Mouse (Mus musculus): ENCODE measurements around the gene Uhrf1. TPM values are rescaled to one million over a fixed set of nuclear protein-coding genes. Genes with fewer than 3 reads are reported as not detected.

Uhrf1 gene
- polyA plus RNA-seq, 1 experiment from 2014 or later: 14.1 TPM

- 22% methylated on average over 13 of the region's 13 CpGs for WGBS
- Histone ChIP-seq H3K27ac (no peak overlapping the region), H3K4me3 (replicated peaks; ENCODE audit: low read length) (no peak overlapping the region), H3K9ac (no peak overlapping the region), H3K4me1 (replicated peaks; ENCODE audit: control insufficient read depth, insufficient read depth, low read length) (peaks cover 7% of the 10 kb centered on the region; the same call in 1 of the 2 replicates), H3K9me3 (ENCODE audit: control insufficient read depth, low read length) (no peaks in the 10 kb centered on the region), H3K27me3 (ENCODE audit: control insufficient read depth, insufficient read depth, low read length) (no peaks in the 10 kb centered on the region; the same call in 1 of the 2 replicates), H3K36me3 (replicated peaks; ENCODE audit: control insufficient read depth, insufficient read depth) (no peaks in the 10 kb centered on the region), H3K4me2 (replicated peaks) (peak overlapping the region; percentile 82)
- DNase-seq (ENCODE audit: low spot score) (no peak), ATAC-seq (ENCODE audit: low FRiP score) (no peak)
Observed at GRCm38 (mm10) chr17:56302363-56302996, 641 bp upstream of the Uhrf1 start.

- H3K27ac ChIP-seq: no peak overlapping the region
Observed at GRCm38 (mm10) chr17:56303847-56304586, 896 bp downstream of the Uhrf1 start.

GRCm38 (mm10) chr17:56304718-56305117 is 1.6 kb downstream of the Uhrf1 start:
- Histone ChIP-seq H3K9ac (peak overlapping the region; percentile 61; the same call in 1 of the 2 replicates), H3K4me3 (replicated peaks; ENCODE audit: low read length) (peak overlapping the region; percentile 80), H3K27ac (no peak overlapping the region), H3K27me3 (ENCODE audit: control insufficient read depth, insufficient read depth, low read length) (no peaks in the 10 kb centered on the region; the same call in 1 of the 2 replicates), H3K4me2 (replicated peaks) (peak overlapping the region; percentile 82), H3K36me3 (replicated peaks; ENCODE audit: control insufficient read depth, insufficient read depth) (no peaks in the 10 kb centered on the region), H3K4me1 (replicated peaks; ENCODE audit: control insufficient read depth, insufficient read depth, low read length) (peaks cover 7% of the 10 kb centered on the region; the same call in 1 of the 2 replicates), H3K9me3 (ENCODE audit: control insufficient read depth, low read length) (no peaks in the 10 kb centered on the region)
- DNase-seq (ENCODE audit: low spot score): no peak
- 15% methylated on average over 11 of the region's 11 CpGs for WGBS
- ATAC-seq (ENCODE audit: low FRiP score): no peak

More at GRCm38 (mm10) chr17:56303847-56304586, 896 bp downstream of the Uhrf1 start:
- Histone ChIP-seq H3K9me3 (ENCODE audit: control insufficient read depth, low read length) (no peaks in the 10 kb centered on the region), H3K4me2 (replicated peaks) (peak overlapping the region; percentile 82), H3K9ac (peak overlapping the region; percentile 61), H3K4me1 (replicated peaks; ENCODE audit: control insufficient read depth, insufficient read depth, low read length) (peaks cover 7% of the 10 kb centered on the region; the same call in 1 of the 2 replicates), H3K36me3 (replicated peaks; ENCODE audit: control insufficient read depth, insufficient read depth) (no peaks in the 10 kb centered on the region), H3K27me3 (ENCODE audit: control insufficient read depth, insufficient read depth, low read length) (no peaks in the 10 kb centered on the region; the same call in 1 of the 2 replicates), H3K4me3 (replicated peaks; ENCODE audit: low read length) (peak overlapping the region; percentile 80)
- WGBS: under 1% methylated on average over 68 of the region's 68 CpGs
- DNase-seq (ENCODE audit: low spot score) (peak; percentile 94), ATAC-seq (ENCODE audit: low FRiP score) (peak; percentile 96)

- H3K27me3 ChIP-seq (ENCODE audit: control insufficient read depth, insufficient read depth, low read length): no peaks in the 10 kb centered on the region; the same call in 1 of the 2 replicates
- ATAC-seq (ENCODE audit: low FRiP score) (no peak), DNase-seq (ENCODE audit: low spot score) (no peak)
- peak overlapping the region; percentile 82 for H3K4me2 ChIP-seq (replicated peaks)
- 39% methylated on average over 9 of the region's 9 CpGs for WGBS
- no peak overlapping the region for H3K9ac ChIP-seq
- no peaks in the 10 kb centered on the region for H3K9me3 ChIP-seq (ENCODE audit: control insufficient read depth, low read length)
- no peaks in the 10 kb centered on the region for H3K36me3 ChIP-seq (replicated peaks; ENCODE audit: control insufficient read depth, insufficient read depth)
- H3K4me1 ChIP-seq (replicated peaks; ENCODE audit: control insufficient read depth, insufficient read depth, low read length): peaks cover 7% of the 10 kb centered on the region; the same call in 1 of the 2 replicates
- no peak overlapping the region for H3K27ac ChIP-seq
- peak overlapping the region; percentile 80 for H3K4me3 ChIP-seq (replicated peaks; ENCODE audit: low read length)
Observed at GRCm38 (mm10) chr17:56305156-56305555, 2.0 kb downstream of the Uhrf1 start.

GRCm38 (mm10) chr17:56305826-56306225 is 2.7 kb downstream of the Uhrf1 start:
- ATAC-seq (ENCODE audit: low FRiP score) (no peak), DNase-seq (ENCODE audit: low spot score) (no peak)
- WGBS: 64% methylated on average over 8 of the region's 8 CpGs
- Histone ChIP-seq H3K4me2 (replicated peaks) (0 out of 2 replicates have a peak overlapping the region, but pooled peaks have one; percentile 82), H3K9ac (no peak overlapping the region), H3K9me3 (ENCODE audit: control insufficient read depth, low read length) (no peaks in the 10 kb centered on the region), H3K4me1 (replicated peaks; ENCODE audit: control insufficient read depth, insufficient read depth, low read length) (peaks cover 7% of the 10 kb centered on the region; the same call in 1 of the 2 replicates), H3K27ac (no peak overlapping the region), H3K27me3 (ENCODE audit: control insufficient read depth, insufficient read depth, low read length) (no peaks in the 10 kb centered on the region; the same call in 1 of the 2 replicates), H3K36me3 (replicated peaks; ENCODE audit: control insufficient read depth, insufficient read depth) (no peaks in the 10 kb centered on the region), H3K4me3 (replicated peaks; ENCODE audit: low read length) (no peak overlapping the region)

GRCm38 (mm10) chr17:56308088-56308487 is 5.0 kb downstream of the Uhrf1 start:
- Histone ChIP-seq H3K4me3 (replicated peaks; ENCODE audit: low read length) (no peak overlapping the region), H3K4me1 (replicated peaks; ENCODE audit: control insufficient read depth, insufficient read depth, low read length) (peaks cover 7% of the 10 kb centered on the region; the same call in 1 of the 2 replicates), H3K9me3 (ENCODE audit: control insufficient read depth, low read length) (no peaks in the 10 kb centered on the region), H3K9ac (no peak overlapping the region), H3K27me3 (ENCODE audit: control insufficient read depth, insufficient read depth, low read length) (no peaks in the 10 kb centered on the region; the same call in 1 of the 2 replicates), H3K36me3 (replicated peaks; ENCODE audit: control insufficient read depth, insufficient read depth) (no peaks in the 10 kb centered on the region), H3K4me2 (replicated peaks) (no peak overlapping the region), H3K27ac (no peak overlapping the region)
- ATAC-seq (ENCODE audit: low FRiP score): no peak
- 83% methylated on average over 6 of the region's 6 CpGs for WGBS
- DNase-seq (ENCODE audit: low spot score): no peak

- no peak overlapping the region for H3K4me3 ChIP-seq (replicated peaks; ENCODE audit: low read length)
- no peak overlapping the region for H3K9ac ChIP-seq
- WGBS: 90% methylated on average over 15 of the region's 15 CpGs
- 0 out of 2 replicates have a peak, but pooled peaks cover 6% of the 10 kb centered on the region for H3K4me1 ChIP-seq (replicated peaks; ENCODE audit: control insufficient read depth, insufficient read depth, low read length)
- H3K36me3 ChIP-seq (replicated peaks; ENCODE audit: control insufficient read depth, insufficient read depth): no peaks in the 10 kb centered on the region
- no peak overlapping the region for H3K27ac ChIP-seq
- H3K4me2 ChIP-seq (replicated peaks): no peak overlapping the region
- ATAC-seq (ENCODE audit: low FRiP score): no peak
- H3K27me3 ChIP-seq (ENCODE audit: control insufficient read depth, insufficient read depth, low read length): no peaks in the 10 kb centered on the region
- no peaks in the 10 kb centered on the region for H3K9me3 ChIP-seq (ENCODE audit: control insufficient read depth, low read length)
- DNase-seq (ENCODE audit: low spot score): no peak
Observed at GRCm38 (mm10) chr17:56309191-56309945, 6.2 kb downstream of the Uhrf1 start.

GRCm38 (mm10) chr17:56324419-56324818 is 21.3 kb downstream of the Uhrf1 start:
- no peaks in the 10 kb centered on the region for H3K9me3 ChIP-seq (ENCODE audit: control insufficient read depth, low read length)
- no peaks in the 10 kb centered on the region for H3K27me3 ChIP-seq (ENCODE audit: control insufficient read depth, insufficient read depth, low read length)
- H3K4me2 ChIP-seq (replicated peaks): no peak overlapping the region
- H3K4me3 ChIP-seq (replicated peaks; ENCODE audit: low read length): no peak overlapping the region
- H3K4me1 ChIP-seq (replicated peaks; ENCODE audit: control insufficient read depth, insufficient read depth, low read length): peaks cover 17% of the 10 kb centered on the region
- DNase-seq (ENCODE audit: low spot score) (no peak), ATAC-seq (ENCODE audit: low FRiP score) (no peak)
- H3K27ac ChIP-seq: no peak overlapping the region
- no peaks in the 10 kb centered on the region for H3K36me3 ChIP-seq (replicated peaks; ENCODE audit: control insufficient read depth, insufficient read depth)
- WGBS: 67% methylated on average over 3 of the region's 3 CpGs
- H3K9ac ChIP-seq: no peak overlapping the region
